Mouse (Mus musculus) heart, postnatal 0 days (tissue): Measurements from ENCODE around the gene Ska3. TPM values are rescaled to one million over a fixed set of nuclear protein-coding genes. Genes with fewer than 3 reads are reported as not detected.
"Not testable (repeated sequence)": the region's sequence is repeated elsewhere in the genome, so short reads cannot be mapped to it uniquely, and the experiment has no call there.

Experiments
- ATAC-seq: fragments of 200-750 bp; cut with Nextera tagmentation; 2 replicates; pipeline ENCODE4 v1.8.0; 2017; ENCODE audit warnings: low read depth, moderate number of reproducible peaks, moderate library complexity; ENCODE audit not compliant: insufficient read depth
- DNase-seq: peaks from one replicate; pipeline ENCODE4 v3.0.0-alpha.2; 2016; ENCODE audit warnings: low spot score
- H3K27ac ChIP-seq: fragments of 300-500 bp; sonication (generic); 2 replicates; pipeline ENCODE4 v1.5.1; 2014; ENCODE audit warnings: low read depth, mild to moderate bottlenecking
- H3K27me3 ChIP-seq: fragments of 300-500 bp; sonication (generic); 2 replicates; pipeline ENCODE4 v1.6.1; 2014; ENCODE audit warnings: low read length, mixed read lengths; ENCODE audit not compliant: control insufficient read depth, insufficient read depth
- H3K36me3 ChIP-seq: fragments of 300-500 bp; sonication (generic); replicated peaks from 2 replicates; pipeline ENCODE4 v1.6.1; 2014; ENCODE audit warnings: low read length, mixed read lengths; ENCODE audit not compliant: control insufficient read depth, insufficient read depth
- H3K4me1 ChIP-seq: fragments of 300-500 bp; sonication (generic); 2 replicates; pipeline ENCODE4 v1.6.1; 2014; ENCODE audit warnings: antibody characterized with exemption; ENCODE audit not compliant: control insufficient read depth, insufficient read depth
- H3K4me2 ChIP-seq: fragments of 300-500 bp; sonication (generic); 2 replicates; pipeline ENCODE4 v1.6.1; 2014; ENCODE audit warnings: low read depth, mild to moderate bottlenecking, low read length, moderate library complexity
- H3K4me3 ChIP-seq: fragments of 300-500 bp; sonication (generic); 2 replicates; pipeline ENCODE4 v1.5.1; 2014; ENCODE audit warnings: low read depth, low read length
- H3K9ac ChIP-seq: fragments of 300-500 bp; sonication (generic); replicated peaks from 2 replicates; pipeline ENCODE4 v1.6.1; 2014; ENCODE audit warnings: low read depth, low read length, mixed read lengths
- H3K9me3 ChIP-seq: fragments of 300-500 bp; sonication (generic); replicated peaks from 2 replicates; pipeline ENCODE4 v1.6.1; 2016; ENCODE audit warnings: low read length; ENCODE audit not compliant: control insufficient read depth
- CTCF ChIP-seq: IDR thresholded peaks from 2 replicates; pipeline ENCODE4 v1.5.1; 2016; ENCODE audit warnings: antibody characterized with exemption, control low read depth, low read depth
- EP300 ChIP-seq: IDR thresholded peaks from 2 replicates; pipeline ENCODE4 v1.6.1; 2016; ENCODE audit warnings: antibody characterized with exemption, low read depth
- WGBS: fragments of 180-500 bp; shearing (Covaris S2); extraction: QIAGEN DNeasy Blood & Tissue Kit; methylation state at CpG from one replicate; pipeline ENCODE4 v1.1.7; 2014; 5-methylcytosine and 5-hydroxymethylcytosine counted together
- polyA plus RNA-seq: library from polyadenylated mRNA; unstranded; fragments of >200 nt; fragmentation: Nextera tagmentation; extraction: Ambion mirVana; gene quantifications from 2 replicates; pipeline ENCODE4 v1.2.1, GENCODE M21; 2015
- total RNA-seq: library from RNA; depleted of rRNA; stranded (reverse); fragments of >200 nt; gene quantifications from 2 replicates; pipeline ENCODE4 v1.2.3, GENCODE M21; 2014; ENCODE audit warnings: low replicate concordance

Ska3 gene
- total and polyA plus RNA-seq, 2 experiments from 2014 or later, result 4.7 to 6.9 TPM

DNA sequence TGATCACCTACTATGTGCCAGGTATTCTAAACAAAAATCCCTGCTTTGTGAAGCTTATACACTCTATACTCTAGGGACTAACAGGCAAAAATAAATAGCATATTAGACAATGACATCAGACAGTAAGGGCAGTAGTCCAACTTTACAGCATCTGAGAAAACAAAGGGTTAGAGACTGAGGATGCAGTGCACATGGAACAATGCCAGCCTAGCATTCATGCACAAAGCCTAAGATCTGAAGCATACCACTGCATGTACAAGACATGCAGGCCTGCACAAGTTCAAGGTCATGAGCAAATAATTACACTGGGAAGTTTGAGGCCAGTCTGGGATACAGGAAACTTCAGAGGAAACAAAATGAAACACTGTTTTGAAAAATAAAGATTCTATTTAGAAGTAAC lies 33.5 kb upstream of the Ska3 start:
- Histone ChIP-seq H3K9me3 (no peaks in the 10 kb centered on the region), H3K9ac (no peak overlapping the region), H3K4me2 (no peak overlapping the region), H3K27me3 (no peaks in the 10 kb centered on the region), H3K4me1 (no peaks in the 10 kb centered on the region), H3K27ac (no peak overlapping the region), H3K36me3 (peaks cover 25% of the 10 kb centered on the region), H3K4me3 (no peak overlapping the region)
- ATAC-seq, result peak; percentile 53; the same call in 1 of the 2 replicates
- DNase-seq, result peak; percentile 57
- TF ChIP-seq EP300, result 0 out of 2 replicates have a peak, but pooled peaks have one; percentile 51
- no peak for TF ChIP-seq CTCF

DNA sequence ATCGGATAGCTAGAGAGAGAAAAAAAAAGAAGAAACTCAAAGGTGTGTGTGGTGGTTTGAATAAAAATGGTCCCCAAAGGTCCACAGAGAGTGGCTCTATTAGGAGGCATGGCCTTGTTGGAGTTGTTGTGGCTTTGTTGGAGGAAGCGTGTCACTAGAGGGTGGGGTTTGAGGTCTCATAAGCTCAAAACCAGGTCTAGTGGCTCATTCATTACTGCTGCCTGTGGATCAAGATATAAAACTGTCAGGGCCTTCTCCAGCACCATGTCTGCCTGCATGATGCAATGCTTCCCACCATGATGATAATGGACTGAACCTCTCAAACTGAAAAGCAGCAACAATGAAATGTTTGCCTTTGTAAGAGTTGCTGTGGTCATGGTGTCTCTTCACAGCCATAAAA lies 32.6 kb upstream of the Ska3 start:
- H3K27ac ChIP-seq, result no peak overlapping the region
- no peak overlapping the region for H3K9ac ChIP-seq
- no peak overlapping the region for H3K4me3 ChIP-seq
- H3K36me3 ChIP-seq, result peaks cover 27% of the 10 kb centered on the region
- ATAC-seq (no peak), DNase-seq (no peak)
- TF ChIP-seq EP300 (no peak), CTCF (no peak)
- H3K27me3 ChIP-seq, result no peaks in the 10 kb centered on the region
- WGBS, result 96% methylated on average over 2 of the region's 2 CpGs
- no peak overlapping the region for H3K4me2 ChIP-seq
- no peaks in the 10 kb centered on the region for H3K9me3 ChIP-seq
- H3K4me1 ChIP-seq, result no peaks in the 10 kb centered on the region

DNA sequence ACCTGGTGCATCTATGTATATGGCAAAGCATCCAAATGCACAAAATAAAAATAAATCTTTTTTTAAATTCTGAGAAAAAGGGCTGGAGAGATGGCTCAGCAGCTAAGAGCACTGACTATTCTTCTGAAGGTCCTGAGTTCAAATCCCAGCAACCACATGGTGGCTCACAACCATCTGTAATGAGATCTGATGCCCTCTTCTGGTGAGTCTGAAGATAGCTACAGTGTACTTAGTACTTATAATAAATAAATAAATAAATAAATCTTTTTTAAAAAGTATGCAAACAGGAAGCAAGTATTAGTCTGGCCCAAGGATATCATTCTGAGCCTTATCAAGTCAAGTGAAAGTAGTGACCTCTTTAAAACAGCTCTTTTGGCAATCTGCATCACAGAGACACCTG lies 30.1 kb upstream of the Ska3 start:
- not testable (repeated sequence) for ATAC-seq, DNase-seq, H3K4me1 ChIP-seq, H3K4me3 ChIP-seq, H3K27ac ChIP-seq, H3K4me2 ChIP-seq, H3K9ac ChIP-seq, H3K27me3 ChIP-seq, H3K9me3 ChIP-seq
- H3K36me3 ChIP-seq, result peaks cover 27% of the 10 kb centered on the region

GRCm38 (mm10) chr14:57852961-57853360 lies 27.0 kb upstream of the Ska3 start:
- Histone ChIP-seq H3K9ac (no peak overlapping the region), H3K9me3 (no peaks in the 10 kb centered on the region), H3K4me1 (no peaks in the 10 kb centered on the region), H3K27me3 (no peaks in the 10 kb centered on the region), H3K36me3 (peaks cover 14% of the 10 kb centered on the region), H3K4me3 (no peak overlapping the region), H3K27ac (no peak overlapping the region), H3K4me2 (no peak overlapping the region)
- TF ChIP-seq CTCF (no peak), EP300 (no peak)
- 88% methylated on average over 2 of the region's 2 CpGs for WGBS
- no peak for ATAC-seq
- no peak for DNase-seq

DNA sequence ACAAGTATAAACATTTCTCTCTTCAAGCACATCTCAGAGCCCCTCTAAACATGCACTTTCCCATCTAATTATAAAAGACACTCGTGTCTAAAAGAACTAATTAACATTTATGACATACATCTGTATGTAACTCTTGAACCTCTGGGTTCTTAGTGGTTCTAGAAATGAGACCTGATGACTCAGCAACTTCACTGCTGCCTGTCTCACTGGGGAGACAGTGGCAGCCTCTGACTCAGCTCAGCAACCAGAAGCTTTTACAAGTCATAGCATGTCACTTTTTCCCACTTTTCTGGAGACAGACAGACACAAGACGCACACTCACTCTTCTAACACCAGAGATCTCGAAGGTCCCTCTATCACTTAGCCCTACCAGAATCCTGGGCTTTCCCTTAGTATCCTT lies 24.3 kb upstream of the Ska3 start:
- no peaks in the 10 kb centered on the region for H3K4me1 ChIP-seq
- 90% methylated on average over 3 of the region's 3 CpGs for WGBS
- H3K9ac ChIP-seq, result no peak overlapping the region
- DNase-seq (no peak), ATAC-seq (no peak)
- H3K27ac ChIP-seq, result no peak overlapping the region
- H3K36me3 ChIP-seq, result peaks cover 25% of the 10 kb centered on the region
- no peak for TF ChIP-seq EP300
- TF ChIP-seq CTCF, result no peak
- H3K9me3 ChIP-seq, result no peaks in the 10 kb centered on the region
- no peak overlapping the region for H3K4me2 ChIP-seq
- no peak overlapping the region for H3K4me3 ChIP-seq
- no peaks in the 10 kb centered on the region for H3K27me3 ChIP-seq

DNA sequence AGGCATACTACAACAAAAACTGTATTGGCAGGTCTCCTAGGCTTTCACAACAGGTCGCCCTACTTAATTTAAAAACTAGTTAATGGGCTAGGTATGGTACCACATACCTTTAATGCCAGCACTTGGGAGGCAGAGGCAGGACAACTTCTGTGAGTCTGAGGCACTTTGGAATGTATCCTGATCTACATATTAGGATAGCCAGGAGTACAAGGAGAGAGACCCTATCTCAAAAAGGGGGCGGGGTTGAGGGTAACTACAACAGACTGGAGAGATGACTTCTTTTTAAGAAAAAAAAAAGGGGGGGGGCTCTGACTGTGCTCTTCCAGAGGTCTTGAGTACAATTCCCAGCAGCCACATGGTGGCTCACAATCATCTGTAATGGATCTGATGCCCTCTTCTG lies 22.7 kb upstream of the Ska3 start:
- ATAC-seq (no peak), DNase-seq (no peak)
- Histone ChIP-seq H3K4me2 (no peak overlapping the region), H3K27ac (no peak overlapping the region), H3K9ac (no peak overlapping the region), H3K36me3 (peaks cover 35% of the 10 kb centered on the region), H3K27me3 (no peaks in the 10 kb centered on the region), H3K4me1 (no peaks in the 10 kb centered on the region), H3K9me3 (no peaks in the 10 kb centered on the region), H3K4me3 (no peak overlapping the region)
- TF ChIP-seq CTCF (no peak), EP300 (no peak)
- WGBS, result 94% methylated on average over 2 of the region's 2 CpGs

DNA sequence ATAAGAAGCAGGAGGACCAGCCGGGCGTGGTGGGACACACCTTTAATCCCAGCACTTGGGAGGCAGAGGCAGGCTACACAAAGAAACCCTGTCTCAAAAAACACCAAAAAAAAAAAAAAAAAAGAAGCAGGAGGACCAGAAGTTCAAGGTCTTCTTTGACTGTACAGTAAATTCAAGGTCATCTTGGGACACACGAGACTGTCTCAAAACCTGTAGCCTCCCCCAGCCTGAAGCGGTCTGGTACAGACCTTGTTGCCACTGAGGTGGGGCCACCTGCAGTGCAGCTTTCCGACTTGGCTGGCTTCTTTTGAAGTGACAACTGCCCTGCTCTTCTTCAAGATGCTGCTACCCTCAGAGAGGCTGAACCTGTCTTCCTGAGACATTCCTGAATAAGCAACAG lies 22.1 kb upstream of the Ska3 start:
- H3K9ac ChIP-seq, H3K4me3 ChIP-seq, H3K27me3 ChIP-seq, ATAC-seq, H3K4me2 ChIP-seq, H3K27ac ChIP-seq, H3K9me3 ChIP-seq, H3K4me1 ChIP-seq, DNase-seq: not testable (repeated sequence)
- 84% methylated on average over 5 of the region's 5 CpGs for WGBS
- H3K36me3 ChIP-seq, result peaks cover 35% of the 10 kb centered on the region
